Mouse (Mus musculus) forebrain, embryonic 16.5 days (tissue): ENCODE data around the gene Gm17657. TPM values are rescaled to one million over a fixed set of nuclear protein-coding genes. Genes with fewer than 3 reads are reported as not detected.

Experiments used
- ATAC-seq: fragments of 200-750 bp; cut with Nextera tagmentation; 2 replicates; pipeline ENCODE4 v1.8.0; 2017; ENCODE audit warnings: mild to moderate bottlenecking, moderate library complexity
- H3K27ac ChIP-seq: fragments of 300-500 bp; sonication (generic); 2 replicates; pipeline ENCODE4 v1.5.1; 2014; ENCODE audit warnings: low read length, control low read depth
- H3K27me3 ChIP-seq: fragments of 300-500 bp; sonication (generic); replicated peaks from 2 replicates; pipeline ENCODE4 v1.6.1; 2014; ENCODE audit warnings: low read length; ENCODE audit not compliant: control insufficient read depth, insufficient read depth
- H3K36me3 ChIP-seq: fragments of 300-500 bp; sonication (generic); 2 replicates; pipeline ENCODE4 v1.6.1; 2014; ENCODE audit not compliant: control insufficient read depth, insufficient read depth
- H3K4me1 ChIP-seq: fragments of 300-500 bp; sonication (generic); replicated peaks from 2 replicates; pipeline ENCODE4 v1.6.1; 2014; ENCODE audit warnings: low read length; ENCODE audit not compliant: control insufficient read depth, insufficient read depth
- H3K4me2 ChIP-seq: fragments of 300-500 bp; sonication (generic); 2 replicates; pipeline ENCODE4 v1.6.1; 2014; ENCODE audit warnings: mild to moderate bottlenecking, low read length, control low read depth
- H3K4me3 ChIP-seq: fragments of 300-500 bp; sonication (generic); replicated peaks from 2 replicates; pipeline ENCODE4 v1.5.1; 2014; ENCODE audit warnings: mild to moderate bottlenecking, low read length, control low read depth
- H3K9ac ChIP-seq: fragments of 300-500 bp; sonication (generic); replicated peaks from 2 replicates; pipeline ENCODE4 v1.6.1; 2014; ENCODE audit warnings: low read depth, low read length, control low read depth
- H3K9me3 ChIP-seq: fragments of 300-500 bp; sonication (generic); 2 replicates; pipeline ENCODE4 v1.6.1; 2016; ENCODE audit warnings: low read length; ENCODE audit not compliant: control insufficient read depth
- WGBS: fragments of 180-500 bp; shearing (Covaris S2); extraction: QIAGEN DNeasy Blood & Tissue Kit; methylation state at CpG from one replicate; pipeline ENCODE4 v1.1.7; 2014; 5-methylcytosine and 5-hydroxymethylcytosine counted together
- polyA plus RNA-seq: library from polyadenylated mRNA; unstranded; fragments of >200 nt; fragmentation: Nextera tagmentation; extraction: Ambion mirVana; gene quantifications from 2 replicates; pipeline ENCODE4 v1.2.1, GENCODE M21; 2015

The Gm17657 gene
- polyA plus RNA-seq, 1 experiment from 2014 or later: not detected

DNA sequence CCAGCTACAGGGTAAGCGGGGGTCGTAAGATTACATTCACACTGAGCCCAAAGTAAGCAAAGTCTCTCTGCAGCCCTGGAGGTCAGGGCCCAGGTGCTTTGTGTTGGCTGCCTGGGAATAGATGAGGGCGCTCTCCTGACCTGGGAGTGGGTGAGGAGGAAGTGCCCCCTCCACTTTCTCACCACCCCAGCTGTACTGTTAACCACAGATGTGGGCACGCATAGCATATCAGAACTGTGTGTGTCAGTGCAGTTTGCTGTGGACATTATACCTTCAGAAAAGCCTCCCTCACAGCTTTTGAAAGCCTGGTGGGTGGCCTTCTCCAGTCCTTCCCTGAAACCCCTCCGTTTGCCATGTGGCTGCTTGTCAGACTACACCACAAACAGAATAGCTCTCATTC lies 34.9 kb upstream of the Gm17657 start:
- peak overlapping the region; percentile 23; the same call in 1 of the 2 replicates for H3K27ac ChIP-seq
- no peak overlapping the region for H3K4me3 ChIP-seq
- 0 out of 2 replicates have a peak, but pooled peaks cover 3% of the 10 kb centered on the region for H3K36me3 ChIP-seq
- H3K27me3 ChIP-seq: no peaks in the 10 kb centered on the region
- H3K9ac ChIP-seq: no peak overlapping the region
- H3K4me2 ChIP-seq: no peak overlapping the region
- ATAC-seq: peak; percentile 57
- H3K9me3 ChIP-seq: no peaks in the 10 kb centered on the region
- WGBS: 72% methylated on average over 5 of the region's 5 CpGs
- peaks cover 17% of the 10 kb centered on the region for H3K4me1 ChIP-seq

GRCm38 (mm10) chr17:29583569-29583968 lies 34.1 kb upstream of the Gm17657 start:
- H3K9me3 ChIP-seq: no peaks in the 10 kb centered on the region
- peaks cover 13% of the 10 kb centered on the region for H3K4me1 ChIP-seq
- H3K27ac ChIP-seq: no peak overlapping the region
- 70% methylated on average over 5 of the region's 5 CpGs for WGBS
- no peak overlapping the region for H3K4me3 ChIP-seq
- H3K9ac ChIP-seq: no peak overlapping the region
- no peak for ATAC-seq
- H3K36me3 ChIP-seq: peaks cover 6% of the 10 kb centered on the region; the same call in 1 of the 2 replicates
- H3K27me3 ChIP-seq: no peaks in the 10 kb centered on the region
- H3K4me2 ChIP-seq: no peak overlapping the region

DNA sequence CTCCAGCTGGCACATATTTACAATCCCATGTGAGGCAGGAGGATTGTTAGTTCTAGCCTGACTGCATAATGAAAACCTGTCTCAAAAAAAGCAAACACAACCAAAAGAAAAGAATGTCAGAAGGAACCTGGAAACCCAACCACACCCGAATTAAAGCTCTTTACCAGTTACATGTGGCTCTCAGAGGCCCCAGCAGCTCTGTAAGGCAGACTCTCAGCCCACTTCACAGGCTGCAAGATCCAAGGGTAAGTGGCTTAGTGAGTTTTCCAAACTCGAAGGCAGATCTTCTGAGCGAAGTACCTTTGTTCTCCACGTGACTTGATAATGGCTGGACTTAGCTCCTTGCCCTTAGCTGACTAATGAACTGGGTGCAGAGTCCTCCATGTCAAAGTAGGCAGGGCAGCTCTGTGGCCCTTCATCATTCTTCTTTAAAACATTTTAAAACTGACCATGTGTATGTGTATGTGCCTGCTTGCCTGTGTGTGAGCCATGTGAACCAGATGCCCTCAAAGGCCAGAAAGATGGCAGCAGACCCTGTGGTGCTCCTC lies 30.2 kb upstream of the Gm17657 start:
- H3K9me3 ChIP-seq: no peaks in the 10 kb centered on the region
- H3K4me1 ChIP-seq: peaks cover 10% of the 10 kb centered on the region
- no peak overlapping the region for H3K4me3 ChIP-seq
- 89% methylated on average over 4 of the region's 4 CpGs for WGBS
- H3K9ac ChIP-seq: no peak overlapping the region
- no peak for ATAC-seq
- no peaks in the 10 kb centered on the region for H3K27me3 ChIP-seq
- peaks cover 15% of the 10 kb centered on the region for H3K36me3 ChIP-seq
- no peak overlapping the region for H3K4me2 ChIP-seq
- no peak overlapping the region for H3K27ac ChIP-seq

- Histone ChIP-seq H3K4me2 (no peak overlapping the region), H3K9me3 (no peaks in the 10 kb centered on the region), H3K36me3 (peaks cover 3% of the 10 kb centered on the region; the same call in 1 of the 2 replicates), H3K9ac (no peak overlapping the region), H3K4me1 (no peaks in the 10 kb centered on the region), H3K27me3 (no peaks in the 10 kb centered on the region), H3K27ac (no peak overlapping the region), H3K4me3 (no peak overlapping the region)
- no peak for ATAC-seq
- 77% methylated on average over 6 of the region's 6 CpGs for WGBS
Measured at GRCm38 (mm10) chr17:29569831-29570230, 20.4 kb upstream of the Gm17657 start.

GRCm38 (mm10) chr17:29568435-29568834 lies 19.0 kb upstream of the Gm17657 start:
- no peak overlapping the region for H3K27ac ChIP-seq
- 93% methylated on average over 15 of the region's 15 CpGs for WGBS
- H3K9ac ChIP-seq: no peak overlapping the region
- H3K4me3 ChIP-seq: no peak overlapping the region
- no peaks in the 10 kb centered on the region for H3K4me1 ChIP-seq
- no peaks in the 10 kb centered on the region for H3K9me3 ChIP-seq
- no peak for ATAC-seq
- no peaks in the 10 kb centered on the region for H3K27me3 ChIP-seq
- H3K4me2 ChIP-seq: no peak overlapping the region
- peaks cover 3% of the 10 kb centered on the region; the same call in 1 of the 2 replicates for H3K36me3 ChIP-seq

DNA sequence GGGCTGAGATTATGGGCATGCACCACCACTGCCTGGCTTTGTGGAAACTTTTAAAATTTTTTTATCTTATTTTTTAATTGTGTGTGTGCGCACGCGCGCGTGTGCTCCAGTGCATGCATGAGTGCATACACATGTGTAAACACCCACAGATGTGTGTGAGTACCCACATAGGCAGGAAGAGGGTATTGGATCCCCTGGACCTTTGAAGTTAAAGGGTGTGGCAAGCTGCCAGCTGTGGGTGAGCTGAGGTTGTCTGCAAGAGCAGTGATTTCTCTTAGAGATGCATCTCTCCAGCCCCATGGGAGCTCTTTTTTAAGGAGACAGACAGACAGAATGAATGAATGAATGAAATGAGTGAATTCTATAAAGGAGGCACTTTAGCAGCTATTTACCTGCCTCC lies 16.1 kb upstream of the Gm17657 start:
- Histone ChIP-seq H3K27ac (no peak overlapping the region), H3K27me3 (no peaks in the 10 kb centered on the region), H3K4me1 (no peaks in the 10 kb centered on the region), H3K9ac (no peak overlapping the region), H3K36me3 (no peaks in the 10 kb centered on the region), H3K4me3 (no peak overlapping the region), H3K9me3 (no peaks in the 10 kb centered on the region), H3K4me2 (no peak overlapping the region)
- WGBS: 97% methylated on average over 5 of the region's 5 CpGs
- no peak for ATAC-seq

DNA sequence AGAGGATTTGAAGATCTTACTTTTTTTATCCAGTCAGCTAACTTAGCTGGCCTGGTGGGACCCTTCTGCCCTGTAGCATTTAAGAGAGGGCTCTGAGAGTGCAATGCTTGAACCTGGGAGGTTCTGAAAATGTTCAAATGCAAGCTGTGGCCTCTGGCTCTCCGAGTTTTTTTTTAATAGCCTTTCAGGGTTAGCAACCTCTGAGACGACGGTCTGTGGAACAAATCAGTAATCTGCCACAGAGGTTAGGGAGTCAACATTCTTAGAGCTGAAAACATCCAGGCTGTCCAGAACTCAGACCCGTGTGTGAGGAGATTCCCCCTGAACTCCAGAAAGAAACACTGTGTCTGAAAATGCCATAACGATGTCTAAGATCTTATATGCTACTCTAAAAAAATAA lies 9.0 kb upstream of the Gm17657 start:
- no peak for ATAC-seq
- H3K27ac ChIP-seq: no peak overlapping the region
- H3K4me3 ChIP-seq: no peak overlapping the region
- no peaks in the 10 kb centered on the region for H3K36me3 ChIP-seq
- WGBS: 93% methylated on average over 5 of the region's 5 CpGs
- H3K9me3 ChIP-seq: no peaks in the 10 kb centered on the region
- H3K27me3 ChIP-seq: no peaks in the 10 kb centered on the region
- no peaks in the 10 kb centered on the region for H3K4me1 ChIP-seq
- H3K4me2 ChIP-seq: no peak overlapping the region
- H3K9ac ChIP-seq: no peak overlapping the region

DNA sequence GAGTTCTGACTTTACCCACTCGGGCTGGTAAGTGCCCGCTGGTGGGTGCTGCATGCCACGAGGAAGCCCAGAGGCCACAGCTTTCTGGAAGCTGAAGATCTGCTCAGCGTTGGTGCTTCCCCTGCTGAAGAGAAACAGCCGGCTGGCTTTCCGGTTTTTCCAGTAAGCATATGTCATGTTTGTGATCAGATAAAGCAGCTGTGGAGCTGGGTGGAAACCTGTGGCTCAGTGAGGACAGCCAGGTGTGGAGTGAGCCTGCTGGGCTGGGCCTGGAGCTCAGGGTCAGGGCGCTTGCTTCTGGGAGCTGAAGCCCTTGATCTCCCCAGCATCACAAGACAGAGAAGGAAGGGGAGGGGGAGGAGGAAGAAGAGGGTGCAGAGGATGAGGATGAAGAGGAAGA lies 7.5 kb upstream of the Gm17657 start:
- Histone ChIP-seq H3K4me2 (no peak overlapping the region), H3K36me3 (no peaks in the 10 kb centered on the region), H3K4me1 (no peaks in the 10 kb centered on the region), H3K9ac (no peak overlapping the region), H3K27me3 (no peaks in the 10 kb centered on the region), H3K4me3 (no peak overlapping the region), H3K27ac (no peak overlapping the region), H3K9me3 (no peaks in the 10 kb centered on the region)
- ATAC-seq: no peak
- 91% methylated on average over 7 of the region's 7 CpGs for WGBS

DNA sequence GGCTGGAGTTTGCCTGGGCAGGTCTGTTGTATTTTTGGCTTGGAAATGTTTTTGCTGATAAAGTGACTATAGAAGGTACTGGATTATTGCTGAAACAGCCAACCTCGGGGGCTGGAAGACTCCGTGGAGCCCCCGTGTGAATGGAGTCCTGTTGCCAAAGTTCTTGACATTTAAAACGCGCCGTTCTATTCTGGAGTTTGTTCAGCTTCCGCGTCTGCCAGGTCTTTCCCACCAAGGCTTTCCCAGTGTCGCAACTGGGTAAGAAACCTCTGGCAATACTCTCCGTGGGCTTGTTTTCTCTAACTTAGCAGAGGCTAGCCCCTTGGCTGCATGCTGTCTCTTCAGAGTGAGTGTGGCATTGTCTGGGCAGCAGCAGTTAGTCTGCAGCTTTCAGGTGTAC lies 7.0 kb upstream of the Gm17657 start:
- no peaks in the 10 kb centered on the region; the same call in 1 of the 2 replicates for H3K4me1 ChIP-seq
- no peak overlapping the region for H3K9ac ChIP-seq
- no peak for ATAC-seq
- H3K36me3 ChIP-seq: no peaks in the 10 kb centered on the region
- WGBS: 91% methylated on average over 10 of the region's 10 CpGs
- H3K4me3 ChIP-seq: no peak overlapping the region
- no peaks in the 10 kb centered on the region for H3K9me3 ChIP-seq
- no peak overlapping the region for H3K4me2 ChIP-seq
- H3K27me3 ChIP-seq: no peaks in the 10 kb centered on the region
- no peak overlapping the region for H3K27ac ChIP-seq

- peaks cover 15% of the 10 kb centered on the region for H3K4me1 ChIP-seq
- no peak overlapping the region for H3K4me3 ChIP-seq
- ATAC-seq: no peak
Measured at GRCm38 (mm10) chr17:29554176-29554575, 4.7 kb upstream of the Gm17657 start.

More at GRCm38 (mm10) chr17:29554176-29554575, 4.7 kb upstream of the Gm17657 start:
- no peak overlapping the region for H3K27ac ChIP-seq
- no peak overlapping the region for H3K4me2 ChIP-seq
- H3K9me3 ChIP-seq: no peaks in the 10 kb centered on the region
- H3K9ac ChIP-seq: no peak overlapping the region
- no peaks in the 10 kb centered on the region for H3K36me3 ChIP-seq
- H3K27me3 ChIP-seq: no peaks in the 10 kb centered on the region
